Mouse (Mus musculus) hindbrain, embryonic 11.5 days (tissue): ENCODE results near the gene Srl. TPM values are rescaled to one million over a fixed set of nuclear protein-coding genes. Genes with fewer than 3 reads are reported as not detected.

Experiments
- ATAC-seq: fragments of 200-750 bp; cut with Nextera tagmentation; 2 replicates; pipeline ENCODE4 v1.8.0; 2017; ENCODE audit warnings: mild to moderate bottlenecking, moderate TSS enrichment, moderate library complexity; ENCODE audit not compliant: low FRiP score
- DNase-seq: peaks from one replicate; pipeline ENCODE4 v3.0.0-alpha.2; 2015; ENCODE audit warnings: low spot score
- H3K27ac ChIP-seq: fragments of 300-500 bp; sonication (generic); 2 replicates; pipeline ENCODE4 v1.5.1; 2014; ENCODE audit warnings: mild to moderate bottlenecking, low read depth, low read length
- H3K27me3 ChIP-seq: fragments of 300-500 bp; sonication (generic); 2 replicates; pipeline ENCODE4 v1.6.1; 2014; ENCODE audit warnings: mild to moderate bottlenecking, low read length, moderate library complexity, mixed read lengths; ENCODE audit not compliant: control insufficient read depth, insufficient read depth
- H3K36me3 ChIP-seq: fragments of 300-500 bp; sonication (generic); 2 replicates; pipeline ENCODE4 v1.6.1; 2014; ENCODE audit warnings: mild to moderate bottlenecking, low read length, moderate library complexity, mixed read lengths; ENCODE audit not compliant: control insufficient read depth, insufficient read depth
- H3K4me1 ChIP-seq: fragments of 300-500 bp; sonication (generic); replicated peaks from 2 replicates; pipeline ENCODE4 v1.6.1; 2014; ENCODE audit warnings: low read length, mixed read lengths; ENCODE audit not compliant: control insufficient read depth, insufficient read depth
- H3K4me2 ChIP-seq: fragments of 300-500 bp; sonication (generic); replicated peaks from 2 replicates; pipeline ENCODE4 v1.6.1; 2014; ENCODE audit warnings: mild to moderate bottlenecking, low read depth, low read length
- H3K4me3 ChIP-seq: fragments of 300-500 bp; sonication (generic); 2 replicates; pipeline ENCODE4 v1.5.1; 2014; ENCODE audit warnings: low read depth, low read length
- H3K9ac ChIP-seq: fragments of 300-500 bp; sonication (generic); 2 replicates; pipeline ENCODE4 v1.6.1; 2014; ENCODE audit warnings: low read depth, low read length
- H3K9me3 ChIP-seq: fragments of 300-500 bp; sonication (generic); 2 replicates; pipeline ENCODE4 v1.6.1; 2016; ENCODE audit warnings: low read length; ENCODE audit not compliant: control insufficient read depth
- WGBS: fragments of 180-500 bp; shearing (Covaris S2); extraction: QIAGEN DNeasy Blood & Tissue Kit; methylation state at CpG from one replicate; pipeline ENCODE4 v1.1.7; 2014; 5-methylcytosine and 5-hydroxymethylcytosine counted together
- polyA plus RNA-seq: library from polyadenylated mRNA; unstranded; fragments of >200 nt; fragmentation: Nextera tagmentation; extraction: Ambion mirVana; gene quantifications from 2 replicates; pipeline ENCODE4 v1.2.1, GENCODE M21; 2014

The Srl gene
- polyA plus RNA-seq, 1 experiment from 2014 or later, result 21.2 TPM

DNA sequence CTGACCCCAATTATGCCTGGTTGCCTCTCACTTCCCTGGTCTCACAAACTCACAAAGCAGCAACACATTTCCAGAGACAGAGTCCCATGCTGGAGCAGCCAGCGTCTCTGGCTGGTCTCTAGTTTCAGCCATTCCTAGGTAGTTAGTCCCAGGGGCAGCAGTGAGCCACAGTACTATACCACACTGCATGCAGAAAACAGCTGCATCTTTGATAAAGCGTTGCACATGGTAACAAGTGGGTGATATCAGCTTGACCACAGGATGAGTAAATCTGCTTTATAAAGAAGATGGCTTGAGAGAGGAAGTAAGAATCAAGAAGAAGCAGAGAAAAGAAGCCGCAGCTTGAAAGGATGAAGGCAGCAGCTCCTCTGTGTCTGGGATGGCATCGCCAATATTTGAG is 85.9 kb downstream of the Srl start:
- H3K9me3 ChIP-seq, result no peaks in the 10 kb centered on the region
- H3K4me3 ChIP-seq, result no peak overlapping the region
- no peaks in the 10 kb centered on the region for H3K27me3 ChIP-seq
- H3K36me3 ChIP-seq, result no peaks in the 10 kb centered on the region
- 87% methylated on average over 4 of the region's 4 CpGs for WGBS
- no peak overlapping the region for H3K4me2 ChIP-seq
- H3K4me1 ChIP-seq, result no peaks in the 10 kb centered on the region
- no peak overlapping the region for H3K9ac ChIP-seq
- H3K27ac ChIP-seq, result no peak overlapping the region
- no peak for ATAC-seq
- no peak for DNase-seq

GRCm38 (mm10) chr16:4454563-4454962 is 87.1 kb downstream of the Srl start:
- ATAC-seq, result no peak
- Histone ChIP-seq H3K4me1 (no peaks in the 10 kb centered on the region), H3K4me2 (no peak overlapping the region), H3K9ac (no peak overlapping the region), H3K27ac (no peak overlapping the region), H3K27me3 (no peaks in the 10 kb centered on the region), H3K36me3 (no peaks in the 10 kb centered on the region), H3K9me3 (no peaks in the 10 kb centered on the region), H3K4me3 (no peak overlapping the region)
- no peak for DNase-seq
- 88% methylated on average over 7 of the region's 7 CpGs for WGBS

- 90% methylated on average over 6 of the region's 6 CpGs for WGBS
- DNase-seq (no peak), ATAC-seq (no peak)
Observed at GRCm38 (mm10) chr16:4449418-4449817, 92.2 kb downstream of the Srl start.

DNA sequence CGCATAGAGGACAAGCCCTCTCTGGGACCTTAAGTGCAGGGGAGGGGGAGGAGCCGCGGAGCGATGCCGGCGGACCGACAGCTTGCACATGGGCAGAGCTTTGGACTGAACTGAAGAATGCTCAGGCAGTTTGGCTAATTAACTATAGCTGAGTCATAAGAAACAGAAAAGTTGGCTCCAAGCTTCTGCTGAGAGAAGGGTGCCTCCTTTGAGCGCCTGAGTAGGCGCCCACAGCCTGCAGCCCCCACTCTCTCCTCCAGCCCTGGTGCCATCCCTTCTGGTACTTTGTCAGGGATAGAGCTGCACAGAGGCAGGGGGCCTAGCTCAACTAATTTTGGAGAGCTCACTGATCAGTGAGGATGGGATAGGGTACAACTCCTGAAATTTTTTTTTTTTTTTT is 93.4 kb downstream of the Srl start:
- H3K27me3 ChIP-seq, result no peaks in the 10 kb centered on the region
- H3K36me3 ChIP-seq, result no peaks in the 10 kb centered on the region
- no peak overlapping the region for H3K4me3 ChIP-seq
- no peaks in the 10 kb centered on the region for H3K4me1 ChIP-seq
- ATAC-seq (no peak), DNase-seq (no peak)
- no peak overlapping the region for H3K4me2 ChIP-seq
- H3K9ac ChIP-seq, result no peak overlapping the region
- 54% methylated on average over 9 of the region's 9 CpGs for WGBS
- H3K27ac ChIP-seq, result no peak overlapping the region
- no peaks in the 10 kb centered on the region for H3K9me3 ChIP-seq

More at GRCm38 (mm10) chr16:4449418-4449817, 92.2 kb downstream of the Srl start:
- no peak overlapping the region for H3K27ac ChIP-seq
- no peak overlapping the region for H3K4me3 ChIP-seq
- H3K27me3 ChIP-seq, result no peaks in the 10 kb centered on the region
- H3K4me2 ChIP-seq, result no peak overlapping the region
- no peaks in the 10 kb centered on the region for H3K4me1 ChIP-seq
- H3K9me3 ChIP-seq, result no peaks in the 10 kb centered on the region
- no peaks in the 10 kb centered on the region for H3K36me3 ChIP-seq
- H3K9ac ChIP-seq, result no peak overlapping the region

- no peak overlapping the region for H3K27ac ChIP-seq
Observed at GRCm38 (mm10) chr16:4446395-4446794, 95.2 kb downstream of the Srl start.

GRCm38 (mm10) chr16:4444378-4444777 is 97.2 kb downstream of the Srl start:
- H3K9ac ChIP-seq, result no peak overlapping the region
- no peaks in the 10 kb centered on the region for H3K9me3 ChIP-seq
- H3K4me3 ChIP-seq, result no peak overlapping the region
- no peaks in the 10 kb centered on the region for H3K4me1 ChIP-seq
- no peak for DNase-seq
- H3K27me3 ChIP-seq, result no peaks in the 10 kb centered on the region
- WGBS, result 82% methylated on average over 1 of the region's 1 CpGs
- H3K27ac ChIP-seq, result no peak overlapping the region
- H3K36me3 ChIP-seq, result no peaks in the 10 kb centered on the region
- ATAC-seq, result no peak
- H3K4me2 ChIP-seq, result no peak overlapping the region

More at GRCm38 (mm10) chr16:4446395-4446794, 95.2 kb downstream of the Srl start:
- no peak for ATAC-seq
- DNase-seq, result no peak
- Histone ChIP-seq H3K4me2 (no peak overlapping the region), H3K9me3 (no peaks in the 10 kb centered on the region), H3K4me1 (no peaks in the 10 kb centered on the region), H3K9ac (no peak overlapping the region), H3K36me3 (no peaks in the 10 kb centered on the region), H3K4me3 (no peak overlapping the region), H3K27me3 (no peaks in the 10 kb centered on the region)
- WGBS, result 71% methylated on average over 4 of the region's 4 CpGs

- Histone ChIP-seq H3K36me3 (no peaks in the 10 kb centered on the region), H3K27ac (no peak overlapping the region), H3K9me3 (no peaks in the 10 kb centered on the region), H3K4me3 (no peak overlapping the region), H3K4me2 (no peak overlapping the region), H3K27me3 (no peaks in the 10 kb centered on the region), H3K4me1 (no peaks in the 10 kb centered on the region), H3K9ac (no peak overlapping the region)
- DNase-seq (no peak), ATAC-seq (no peak)
- 82% methylated on average over 10 of the region's 10 CpGs for WGBS
Observed at GRCm38 (mm10) chr16:4439302-4440066, 102.1 kb downstream of the Srl start.

- Histone ChIP-seq H3K9me3 (no peaks in the 10 kb centered on the region), H3K36me3 (no peaks in the 10 kb centered on the region), H3K4me2 (no peak overlapping the region), H3K4me1 (no peaks in the 10 kb centered on the region), H3K4me3 (no peak overlapping the region), H3K27ac (no peak overlapping the region), H3K27me3 (no peaks in the 10 kb centered on the region), H3K9ac (no peak overlapping the region)
- WGBS, result 74% methylated on average over 4 of the region's 4 CpGs
- ATAC-seq, result no peak
- no peak for DNase-seq
Observed at GRCm38 (mm10) chr16:4436738-4437137, 104.9 kb downstream of the Srl start.

DNA sequence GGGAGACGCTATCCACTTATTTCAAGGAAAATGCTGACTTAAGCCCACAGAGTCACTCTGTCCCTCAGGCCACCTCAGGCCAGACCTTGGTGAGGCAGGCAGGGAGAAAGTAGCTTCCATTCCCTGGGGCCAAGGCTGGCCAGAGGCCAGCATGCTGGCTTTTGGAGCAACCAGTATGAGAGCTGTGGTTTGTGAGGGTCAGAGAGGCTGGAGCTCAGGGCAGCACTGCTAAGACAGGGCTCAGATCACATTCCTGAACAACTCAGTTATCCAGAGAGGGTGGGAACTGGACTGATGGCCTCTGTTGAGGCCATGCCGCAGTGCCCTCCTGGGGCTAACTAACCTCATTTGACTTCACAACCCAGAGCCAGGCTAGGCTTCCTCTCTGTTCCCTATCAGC is 106.2 kb downstream of the Srl start:
- H3K27ac ChIP-seq, result no peak overlapping the region
- H3K4me2 ChIP-seq, result no peak overlapping the region
- no peaks in the 10 kb centered on the region for H3K9me3 ChIP-seq
- ATAC-seq (no peak), DNase-seq (no peak)
- WGBS, result 97% methylated on average over 2 of the region's 2 CpGs
- H3K4me3 ChIP-seq, result no peak overlapping the region
- H3K36me3 ChIP-seq, result no peaks in the 10 kb centered on the region
- no peaks in the 10 kb centered on the region for H3K4me1 ChIP-seq
- no peak overlapping the region for H3K9ac ChIP-seq
- H3K27me3 ChIP-seq, result no peaks in the 10 kb centered on the region
